Mouse (Mus musculus): ENCODE measurements around the gene Vmn1r81.

- no peak for TF ChIP-seq EP300 (IDR thresholded peaks at IDR 0.05; ENCODE audit: insufficient read depth, low read depth, low read length)
- TF ChIP-seq CTCF (IDR thresholded peaks at IDR 0.05; ENCODE audit: low read depth, low read length), result no peak
- no peak for TF ChIP-seq POLR2A (IDR thresholded peaks at IDR 0.05; ENCODE audit: insufficient read depth, low read length)
Measured at GRCm38 (mm10) chr7:12204141-12204540, 63.9 kb downstream of the Vmn1r81 start.
